In the genomic region with DNA sequence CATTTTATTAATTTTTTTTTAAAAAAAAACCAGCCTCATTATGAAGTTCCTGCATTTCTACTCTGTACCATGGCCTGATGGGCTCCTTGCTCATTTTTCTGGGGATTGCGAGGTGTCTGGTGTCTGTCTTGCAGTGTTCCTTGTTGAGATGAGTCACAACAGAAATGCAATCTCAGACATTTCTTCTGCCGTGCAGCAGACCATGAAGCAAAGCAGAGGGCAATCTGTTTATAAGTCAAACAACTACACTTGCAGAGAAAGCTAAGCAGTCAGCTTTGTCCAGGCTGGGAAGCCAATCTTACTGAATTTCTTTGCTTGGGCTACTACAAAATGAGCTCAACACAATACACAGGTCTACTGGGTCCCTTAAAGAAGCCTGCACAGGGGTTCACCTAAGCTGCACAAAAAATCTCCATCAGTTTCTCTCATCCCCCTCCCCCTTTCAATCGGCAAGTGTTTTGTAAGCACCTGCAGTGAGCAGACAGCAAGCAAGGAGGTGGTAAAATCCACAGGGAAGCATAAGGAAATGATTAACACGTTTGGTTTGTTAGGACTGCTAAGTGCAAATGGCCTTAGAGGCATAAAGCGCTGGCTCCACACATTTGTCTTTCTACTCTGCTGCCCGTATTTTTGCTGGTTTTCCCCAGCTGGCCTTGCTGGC, we compare ENCODE assay signal across 17 mouse cellular contexts.
DNase-seq lines count a peak whose midpoint lies in the region; ATAC-seq and TF ChIP-seq lines count a peak whose summit lies in the region.
"Had no signal": no experiment of that assay in that cellular context is flagged by ENCODE, and none has a peak within 500 bp of the region (broad histone marks: within the 10 kb centered on the region; RNA-seq: fewer than 3 reads in every experiment).

No protein-coding gene starts in this region.

- WGBS in kidney, embryonic 15.5 days: 13% methylated on average over 6 of the region's 6 CpGs
- 24% methylated on average over 6 of the region's 6 CpGs for WGBS in neural tube, embryonic 14.5 days

- peak overlapping the region; percentile 59 for H3K27ac ChIP-seq in kidney, embryonic 15.5 days
- no peak overlapping the region for H3K27ac ChIP-seq in neural tube, embryonic 14.5 days (ENCODE audit: low read depth, low read length)
- H3K27ac ChIP-seq: embryonic facial prominence, embryonic 10.5 days; heart, embryonic 13.5 days; liver, embryonic 14.5 days; midbrain, embryonic 15.5 days; stomach, embryonic 15.5 days had no signal

- no peak overlapping the region for H3K9ac ChIP-seq in kidney, embryonic 15.5 days
- 0 out of 2 replicates have a peak overlapping the region, but pooled peaks have one; percentile 28 for H3K9ac ChIP-seq in neural tube, embryonic 14.5 days (replicated peaks; ENCODE audit: low read depth, low read length)
- H3K9ac ChIP-seq: heart, embryonic 13.5 days; liver, embryonic 14.5 days; midbrain, embryonic 15.5 days; stomach, embryonic 15.5 days had no signal

- no peak for TF ChIP-seq CTCF in brain, embryonic 14.5 days (IDR thresholded peaks at IDR 0.05; ENCODE audit: borderline replicate concordance, extremely low read depth, insufficient read depth, insufficient read length)

- peak; percentile 85 for ATAC-seq in kidney, embryonic 15.5 days (replicated peaks; ENCODE audit: low FRiP score)
- 0 out of 2 replicates have a peak, but pooled peaks have one; percentile 38 for ATAC-seq in neural tube, embryonic 14.5 days (ENCODE audit: low read depth)
- ATAC-seq: intestine, postnatal 0 days; midbrain, embryonic 15.5 days had no signal

- H3K4me3 ChIP-seq in kidney, embryonic 15.5 days (replicated peaks): no peak overlapping the region
- no peak overlapping the region for H3K4me3 ChIP-seq in neural tube, embryonic 14.5 days (ENCODE audit: low read depth, low read length)
- H3K4me3 ChIP-seq: embryonic facial prominence, embryonic 10.5 days; heart, embryonic 13.5 days; midbrain, embryonic 15.5 days; stomach, embryonic 15.5 days had no signal

- H3K9me3 ChIP-seq in kidney, embryonic 15.5 days (replicated peaks): no peaks in the 10 kb centered on the region
- H3K9me3 ChIP-seq in neural tube, embryonic 14.5 days (ENCODE audit: control insufficient read depth, low read length): no peaks in the 10 kb centered on the region
- H3K9me3 ChIP-seq: embryonic facial prominence, embryonic 10.5 days; heart, embryonic 13.5 days; midbrain, embryonic 15.5 days; stomach, embryonic 15.5 days had no signal

- H3K4me1 ChIP-seq in kidney, embryonic 15.5 days: peaks cover 14% of the 10 kb centered on the region
- no peaks in the 10 kb centered on the region for H3K4me1 ChIP-seq in neural tube, embryonic 14.5 days (ENCODE audit: control insufficient read depth, insufficient read depth, low read length)
- H3K4me1 ChIP-seq: heart, embryonic 13.5 days; midbrain, embryonic 15.5 days; stomach, embryonic 15.5 days had no signal

- H3K4me2 ChIP-seq in kidney, embryonic 15.5 days: peak overlapping the region; percentile 35
- no peak overlapping the region for H3K4me2 ChIP-seq in neural tube, embryonic 14.5 days (ENCODE audit: low read depth, low read length)
- H3K4me2 ChIP-seq: heart, embryonic 13.5 days; midbrain, embryonic 15.5 days; stomach, embryonic 15.5 days had no signal

- H3K27me3 ChIP-seq in kidney, embryonic 15.5 days: no peaks in the 10 kb centered on the region
- no peaks in the 10 kb centered on the region for H3K27me3 ChIP-seq in neural tube, embryonic 14.5 days (ENCODE audit: control insufficient read depth, insufficient read depth, low read length)
- H3K27me3 ChIP-seq: heart, embryonic 13.5 days; midbrain, embryonic 15.5 days; stomach, embryonic 15.5 days had no signal

- intact Hi-C loops in heart, postnatal 36 days (cut with DNase I): no loop called here

- no peak for TF ChIP-seq POLR2A in brain, embryonic 14.5 days (IDR thresholded peaks at IDR 0.05; ENCODE audit: borderline replicate concordance, extremely low read depth, insufficient read depth, insufficient read length, poor library complexity, severe bottlenecking)

- DNase-seq in embryo, embryonic 10 days (ENCODE audit: low spot score): peak; percentile 39
- DNase-seq in embryo, embryonic 10.5 days (ENCODE audit: low spot score): no peak
- DNase-seq in brain, embryonic 14.5 days (ENCODE audit: low read depth): peak; percentile 29
- no peak for DNase-seq in ovary, postnatal 10 days (ENCODE audit: low spot score)
- no peak for DNase-seq in spleen, postnatal 4 days (ENCODE audit: low spot score in 2 of 2)
- DNase-seq in heart, postnatal 36 days: no peak
- DNase-seq: adrenal gland, postnatal 10 days; cerebellum, adult 11 months; gastrocnemius, postnatal 10 days had no signal

- no peaks in the 10 kb centered on the region for H3K36me3 ChIP-seq in kidney, embryonic 15.5 days
- H3K36me3 ChIP-seq in neural tube, embryonic 14.5 days (ENCODE audit: control insufficient read depth, insufficient read depth, low read length): no peaks in the 10 kb centered on the region
- H3K36me3 ChIP-seq: embryonic facial prominence, embryonic 10.5 days; heart, embryonic 13.5 days; midbrain, embryonic 15.5 days; stomach, embryonic 15.5 days had no signal

Comparison
In these comparisons a context has a peak if more than half of its experiments do, and no peak if none do; other contexts are left out.
1. DNase-seq: peak in embryo, embryonic 10 days (single experiment) and brain, embryonic 14.5 days (single experiment); none in embryo, embryonic 10.5 days (single experiment), ovary, postnatal 10 days (single experiment), spleen, postnatal 4 days (0 of 2) and heart, postnatal 36 days (0 of 2).